Comparison of ENCODE assay signal across 18 mouse cellular contexts in genomic region chr2:150836906-150837305, GRCm38 (mm10). TPM values are rescaled to one million over a fixed set of nuclear protein-coding genes. Genes with fewer than 3 reads are reported as not detected.
A peak's percentile ranks its signal among the peaks of the same experiment; 100 is the strongest.
DNase-seq lines count a peak whose midpoint lies in the region; TF ChIP-seq lines count a peak whose summit lies in the region.
"Had no signal": no experiment of that assay in that cellular context is flagged by ENCODE, and none has a peak within 500 bp of the region (broad histone marks: within the 10 kb centered on the region; RNA-seq: fewer than 3 reads in every experiment).

No protein-coding gene starts in this region.

- H3K79me2 ChIP-seq in macrophage (ENCODE audit: inconsistent target), result peaks cover 22% of the 10 kb centered on the region; the same call in 1 of the 2 replicates

- intact Hi-C loops in left cerebral cortex, postnatal 36 days (cut with DNase I), result no loop called here

- H3K9ac ChIP-seq in ES-E14 (ENCODE audit: insufficient read depth, low read depth, low read length, poor library complexity, severe bottlenecking), result no peak overlapping the region
- H3K9ac ChIP-seq: embryonic facial prominence, embryonic 15.5 days; heart, embryonic 15.5 days; hindbrain, embryonic 14.5 days; limb, embryonic 15.5 days; liver, embryonic 14.5 days; lung, embryonic 15.5 days had no signal

- no peaks in the 10 kb centered on the region for H3K9me3 ChIP-seq in ES-E14 (ENCODE audit: control insufficient read depth, insufficient read depth, low read depth, low read length)
- H3K9me3 ChIP-seq: embryonic facial prominence, embryonic 15.5 days; heart, embryonic 15.5 days; limb, embryonic 15.5 days; lung, embryonic 15.5 days had no signal

- H3K4me3 ChIP-seq in ES-E14 (ENCODE audit: insufficient read depth in 1 of 2, low read depth in 1 of 2, low read length in 2 of 2, poor library complexity in 1 of 2, severe bottlenecking in 1 of 2), result no peak overlapping the region
- H3K4me3 ChIP-seq in macrophage (ENCODE audit: inconsistent target), result no peak overlapping the region
- H3K4me3 ChIP-seq: embryonic facial prominence, embryonic 15.5 days; heart, embryonic 15.5 days; limb, embryonic 15.5 days; lung, embryonic 15.5 days had no signal

- in situ Hi-C loops in ES-E14 (cut with MboI; ENCODE audit: low sequenced_read_pairs in 2 of 2, unreplicated experiment in 2 of 2), result no loop called here

- H3K36me3 ChIP-seq in ES-E14 (ENCODE audit: control insufficient read depth, insufficient read depth, low read length, poor library complexity, severe bottlenecking) (peaks cover 18% of the 10 kb centered on the region; the same call in 1 of the 2 replicates), macrophage (ENCODE audit: inconsistent target) (peaks cover 71% of the 10 kb centered on the region)

- peaks cover 8 to 13% of the 10 kb centered on the region in 2 experiments for H3K4me1 ChIP-seq in ES-E14 (ENCODE audit: control insufficient read depth in 2 of 2, insufficient read depth in 2 of 2, low read length in 2 of 2, poor library complexity in 1 of 2)
- H3K4me1 ChIP-seq: embryonic facial prominence, embryonic 15.5 days; heart, embryonic 15.5 days; limb, embryonic 15.5 days; lung, embryonic 15.5 days had no signal

- DNase-seq in gastrocnemius, postnatal 25 days, result peak; percentile 30
- no peak for DNase-seq in gastrocnemius, adult 8-10 months (ENCODE audit: low spot score in 2 of 2)
- peak; percentile 40 for DNase-seq in left cerebral cortex, adult 11 months (ENCODE audit: low spot score)
- no peak for DNase-seq in left cerebral cortex, postnatal 36 days (ENCODE audit: low spot score in 2 of 2)
- DNase-seq in ES-E14 (ENCODE audit: low read depth, low spot score), result peak; percentile 19
- no peak for DNase-seq in thymus, postnatal 36 days
- DNase-seq: adrenal gland, postnatal 10 days; cerebellum, adult 9-11 months; heart, postnatal 4 days; kidney, adult 18-20 months; lung, postnatal 36 days had no signal

- H3K27ac ChIP-seq in ES-E14 (ENCODE audit: insufficient read depth, low read depth, low read length, poor library complexity, severe bottlenecking) (peak overlapping the region; percentile 7; the same call in 1 of the 2 replicates), macrophage (peak overlapping the region; percentile 100)
- H3K27ac ChIP-seq: embryonic facial prominence, embryonic 15.5 days; heart, embryonic 15.5 days; hindbrain, embryonic 14.5 days; limb, embryonic 15.5 days; liver, embryonic 14.5 days; lung, embryonic 15.5 days had no signal

- 63% methylated on average over 14 of the region's 15 CpGs for WGBS in macrophage (ENCODE audit: missing documents)

TF ChIP-seq in ES-E14, 5 proteins besides CTCF, POLR2A, EP300 and RAD21:
- TF ChIP-seq MAFK (IDR thresholded peaks at IDR 0.05; ENCODE audit: insufficient read depth, low read depth, low read length), result no peak
- TF ChIP-seq ZC3H11A (IDR thresholded peaks at IDR 0.05; ENCODE audit: borderline replicate concordance, low read depth, low read length), result no peak
- no peak for TF ChIP-seq ZNF384 (IDR thresholded peaks at IDR 0.05; ENCODE audit: low read depth, low read length)
- TF ChIP-seq HCFC1 (IDR thresholded peaks at IDR 0.05; ENCODE audit: borderline replicate concordance, insufficient read depth, low read length), result no peak
- TF ChIP-seq CHD2 (IDR thresholded peaks at IDR 0.05; ENCODE audit: low read depth, low read length), result no peak

RNA-seq across cellular contexts. Expression of gene Pygb, which starts 50.4 kb away (rescaled TPM):
- 1 to 10 TPM; 4.0 to 7.7 TPM for total RNA-seq in gastrocnemius, postnatal 25 days (2021)
- 1 to 10 TPM; 3.1 to 5.0 (median 3.9) TPM for total RNA-seq in gastrocnemius, adult 8-10 months (2022)
- total RNA-seq in left cerebral cortex, postnatal 36 days (2021), result 100 to 1,000 TPM; 116 to 126 TPM
- total RNA-seq in ES-E14 (2012; rRNA removed), result 10.4 and 10.8 TPM in 2 replicates
- 100 to 1,000 TPM in 1 of 26 experiments, 10 to 100 TPM in 23, 1 to 10 TPM in 2; 8.1 to 108 (median 39.3) TPM for total RNA-seq in macrophage (2018; cell fraction: chromatin; rRNA removed)
- total RNA-seq in macrophage (2018; cell fraction: cytosol; rRNA removed), result 10 to 100 TPM; 31.5 to 66.3 (median 47.1) TPM
- total RNA-seq in macrophage (2018; cell fraction: nucleus; rRNA removed), result 10 to 100 TPM; 22.2 to 83.1 (median 39.5) TPM
- 44.5 to 59.8 TPM (median 50.7 TPM) in 3 replicates for polyA plus RNA-seq in macrophage (2018)

Comparison
In these comparisons a context has a peak if more than half of its experiments do, and no peak if none do; other contexts are left out.
1. DNase-seq: peak in gastrocnemius, postnatal 25 days (single experiment), left cerebral cortex, adult 11 months (single experiment) and ES-E14 (single experiment); none in gastrocnemius, adult 8-10 months (0 of 2), left cerebral cortex, postnatal 36 days (0 of 2) and thymus, postnatal 36 days (0 of 2).